Mouse (Mus musculus): ENCODE measurements around the gene Serp2.
A peak's percentile ranks its signal among the peaks of the same experiment; 100 is the strongest.

Gene Serp2

GRCm38 (mm10) chr14:76569271-76569961, 12.7 kb upstream of the Serp2 start:
- DNase-seq, result no peak

- no peak for DNase-seq
Measured at GRCm38 (mm10) chr14:76568548-76568947, 11.9 kb upstream of the Serp2 start.

- DNase-seq, result no peak
Measured at GRCm38 (mm10) chr14:76567280-76567679, 10.6 kb upstream of the Serp2 start.

- DNase-seq, result no peak
Measured at GRCm38 (mm10) chr14:76566711-76567110, 10.0 kb upstream of the Serp2 start.

- DNase-seq, result no peak
Measured at GRCm38 (mm10) chr14:76566193-76566592, 9.5 kb upstream of the Serp2 start.

GRCm38 (mm10) chr14:76559208-76559607, 2.5 kb upstream of the Serp2 start:
- DNase-seq, result no peak

GRCm38 (mm10) chr14:76558171-76558570, 1.5 kb upstream of the Serp2 start:
- peak; percentile 22 to 37 for DNase-seq

GRCm38 (mm10) chr14:76556031-76556851, 448 bp downstream of the Serp2 start:
- peak; percentile 85 to 89 for DNase-seq

GRCm38 (mm10) chr14:76555263-76556030, 1.2 kb downstream of the Serp2 start:
- DNase-seq, result peak; percentile 12 to 39

- no peak for DNase-seq
Measured at GRCm38 (mm10) chr14:76544136-76544535, 12.6 kb downstream of the Serp2 start.

GRCm38 (mm10) chr14:76541341-76541740, 15.3 kb downstream of the Serp2 start:
- no peak for DNase-seq

GRCm38 (mm10) chr14:76540005-76540670, 16.6 kb downstream of the Serp2 start:
- DNase-seq, result no peak

GRCm38 (mm10) chr14:76536921-76537320, 19.8 kb downstream of the Serp2 start:
- no peak for DNase-seq

- no peak for DNase-seq
Measured at GRCm38 (mm10) chr14:76535096-76535495, 21.6 kb downstream of the Serp2 start.

- DNase-seq, result no peak
Measured at GRCm38 (mm10) chr14:76533170-76533815, 23.4 kb downstream of the Serp2 start.

- peak in 1 of 2 experiments; percentile 21 for DNase-seq
Measured at GRCm38 (mm10) chr14:76532257-76533169, 24.2 kb downstream of the Serp2 start.

GRCm38 (mm10) chr14:76531027-76531660, 25.5 kb downstream of the Serp2 start:
- no peak for DNase-seq

- DNase-seq, result no peak
Measured at GRCm38 (mm10) chr14:76528641-76529040, 28.0 kb downstream of the Serp2 start.

GRCm38 (mm10) chr14:76527758-76528313, 28.9 kb downstream of the Serp2 start:
- no peak for DNase-seq

GRCm38 (mm10) chr14:76527030-76527719, 29.5 kb downstream of the Serp2 start:
- DNase-seq, result no peak
